Mouse (Mus musculus): ENCODE measurements around the gene Iqsec1.
A peak's percentile ranks its signal among the peaks of the same experiment; 100 is the strongest.

Iqsec1 gene

DNA sequence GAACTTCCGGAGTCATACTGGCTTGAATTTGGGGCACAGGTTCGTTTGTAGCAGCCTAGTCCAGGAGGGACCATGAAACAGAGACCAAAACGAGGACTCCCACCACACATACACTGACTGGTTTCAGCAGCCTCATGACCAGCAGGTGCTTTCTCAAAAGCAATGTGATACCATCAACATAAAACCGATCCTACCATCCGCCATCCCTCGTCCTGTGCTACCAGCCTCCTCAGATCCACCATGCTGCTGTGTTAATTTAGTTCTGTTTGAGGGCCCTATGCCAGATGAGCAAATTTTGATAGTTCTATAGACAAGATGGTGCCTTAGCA lies 232.9 kb downstream of the Iqsec1 start:
- DNase-seq (ENCODE audit: low spot score in 2 of 2): no peak

DNA sequence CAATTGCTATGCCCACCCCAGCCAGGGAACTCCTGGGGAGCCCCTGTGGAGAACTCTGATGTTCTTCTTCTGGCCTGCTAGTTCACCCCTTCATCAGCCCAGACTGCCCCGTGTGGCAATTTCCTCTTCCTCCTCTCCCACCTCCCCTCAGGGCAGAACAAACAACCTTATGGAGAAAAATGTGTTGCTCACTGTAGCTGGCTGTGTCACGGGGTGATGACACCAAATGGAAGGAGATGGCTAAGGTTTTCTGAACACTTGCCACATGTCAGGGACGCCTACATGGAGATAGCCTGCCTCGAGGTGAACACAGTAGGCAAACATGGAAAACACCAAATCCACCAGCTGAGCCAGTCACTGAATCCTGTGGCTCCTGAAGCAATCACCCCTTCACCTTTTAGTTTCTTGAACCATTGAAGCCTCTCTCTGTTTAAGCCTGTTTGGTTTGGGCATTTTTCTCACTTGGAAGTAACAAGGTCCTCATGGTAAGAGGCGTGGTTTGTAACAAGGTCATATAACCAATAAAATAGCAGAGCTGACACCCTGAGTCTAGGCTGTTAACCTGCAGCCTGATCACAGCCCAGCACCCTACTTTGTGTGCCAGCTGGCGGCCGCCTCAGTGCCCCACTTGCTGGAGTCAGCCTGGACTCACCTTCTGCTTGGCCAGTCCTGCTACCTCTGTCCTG lies 233.4 kb downstream of the Iqsec1 start:
- no peak for DNase-seq (ENCODE audit: low spot score in 2 of 2)

DNA sequence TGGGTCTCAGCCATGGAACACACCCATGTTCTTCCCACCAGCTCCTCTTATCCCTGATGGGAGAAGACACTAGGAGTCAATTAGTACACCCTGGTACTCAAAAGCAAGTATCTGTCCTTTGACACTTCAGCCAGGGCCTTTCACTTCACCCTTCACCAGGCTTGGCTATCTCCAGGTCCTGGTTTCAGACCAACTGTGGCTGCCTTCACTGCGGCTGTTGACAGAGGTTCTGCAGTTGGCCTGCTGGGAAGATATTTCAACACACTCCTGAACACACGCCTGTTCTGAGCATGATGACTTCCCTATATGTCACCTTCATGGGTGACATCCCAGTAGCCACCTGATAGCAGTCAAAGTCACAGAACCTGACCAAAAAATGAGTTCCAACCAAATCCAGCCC lies 234.4 kb downstream of the Iqsec1 start:
- no peak for DNase-seq (ENCODE audit: low spot score in 2 of 2)

DNA sequence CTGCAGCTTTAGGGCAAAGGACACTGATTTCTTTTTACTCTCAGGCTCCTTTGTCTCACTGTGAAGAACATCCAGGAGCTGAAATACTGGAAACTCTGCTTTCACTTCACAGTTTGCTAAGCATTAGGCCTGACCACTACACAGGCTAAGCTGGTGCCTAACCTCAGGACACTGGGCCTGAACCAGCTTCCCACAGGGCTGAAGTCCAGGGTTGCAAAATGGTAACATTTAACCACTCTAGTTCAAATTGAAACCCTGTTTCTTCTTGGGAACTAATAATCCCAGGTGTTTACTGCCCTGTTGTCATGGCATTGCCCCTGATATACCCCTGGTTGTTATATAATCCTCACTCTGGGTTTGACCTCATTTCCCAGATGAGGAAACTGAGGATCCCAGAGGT lies 234.8 kb downstream of the Iqsec1 start:
- DNase-seq (ENCODE audit: low spot score in 2 of 2): no peak

DNA sequence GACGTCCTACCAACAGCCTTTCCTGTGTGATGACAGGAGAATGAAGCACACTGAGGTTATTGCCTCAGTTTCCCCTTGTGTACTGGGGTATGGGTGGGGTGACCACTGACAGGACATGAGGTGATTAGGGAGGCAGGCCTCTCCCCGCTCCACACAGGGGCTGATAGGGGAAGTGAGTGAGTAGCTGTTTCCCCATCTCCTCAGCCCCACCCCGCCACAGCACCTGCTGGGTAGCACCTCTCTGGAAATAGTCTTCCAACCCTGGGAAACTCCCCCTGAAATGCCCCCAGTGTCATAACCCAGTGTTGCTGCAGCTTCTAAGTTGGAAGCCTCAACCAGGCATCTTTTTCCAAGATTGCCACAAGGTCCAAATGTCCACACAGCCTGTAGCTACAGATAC lies 236.9 kb downstream of the Iqsec1 start:
- DNase-seq (ENCODE audit: low spot score in 2 of 2): no peak

DNA sequence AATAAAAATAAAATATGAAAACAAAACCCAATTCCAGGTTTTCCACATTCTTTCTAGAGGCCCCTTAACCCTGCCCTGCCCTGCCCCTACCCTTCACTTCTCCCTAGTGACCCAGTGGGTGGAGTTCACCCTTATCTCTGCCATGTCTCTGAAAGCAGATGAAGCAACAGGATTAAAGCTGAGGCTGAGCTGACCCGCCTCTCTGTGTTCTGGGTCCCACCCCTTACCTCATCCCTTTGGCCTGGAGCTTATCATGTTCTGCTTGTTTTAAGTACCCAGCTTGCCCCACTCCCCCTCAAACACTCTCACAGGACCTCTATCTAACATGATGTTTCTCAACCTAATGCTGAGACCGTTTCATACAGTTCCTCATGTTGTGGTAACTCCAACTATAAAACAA lies 238.4 kb downstream of the Iqsec1 start:
- no peak for DNase-seq (ENCODE audit: low spot score in 2 of 2)

DNA sequence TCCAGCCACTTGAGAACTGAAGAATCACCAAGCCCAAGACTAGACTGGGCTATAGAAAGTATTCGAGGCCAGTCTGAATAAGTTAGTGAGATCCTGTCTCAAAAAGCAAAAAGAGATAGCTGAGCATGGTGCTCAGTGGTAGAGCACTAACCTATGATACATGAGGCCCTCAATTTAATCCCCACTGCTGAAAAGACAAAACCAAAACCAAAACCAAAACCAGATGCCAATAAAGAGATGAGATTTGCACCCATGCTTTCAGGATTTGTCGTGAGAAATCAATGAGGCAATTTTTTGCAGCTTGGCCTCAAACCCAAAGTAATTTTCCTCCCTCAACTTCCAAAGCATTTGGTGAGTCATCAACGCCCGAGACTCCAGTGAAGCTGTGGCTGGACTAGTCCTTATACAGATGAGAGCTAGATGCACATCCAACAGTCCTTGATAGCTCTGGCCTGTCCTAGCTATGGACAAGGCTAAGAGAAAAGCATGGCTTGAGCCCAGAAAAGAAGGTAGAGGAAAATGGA lies 239.0 kb downstream of the Iqsec1 start:
- DNase-seq (ENCODE audit: low spot score in 2 of 2): no peak

DNA sequence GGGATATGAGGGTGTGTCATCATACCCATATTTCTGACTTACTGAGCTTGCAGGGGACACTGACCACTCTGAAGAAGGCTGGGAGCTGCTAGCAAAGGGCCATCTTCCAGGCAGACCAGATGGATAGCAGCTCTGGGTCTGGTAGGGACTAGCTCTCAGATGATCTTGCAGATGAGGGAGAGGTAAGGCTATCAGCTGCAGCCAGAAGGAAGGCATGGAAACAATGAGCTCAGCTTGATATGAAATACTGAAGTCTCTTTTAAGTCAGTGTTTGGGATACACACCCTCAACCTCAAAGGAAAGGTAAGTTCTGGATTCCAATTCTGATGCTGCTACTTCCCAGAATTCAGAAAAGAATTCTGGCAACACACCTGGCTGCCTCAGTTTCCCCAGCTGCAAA lies 239.5 kb downstream of the Iqsec1 start:
- no peak for DNase-seq (ENCODE audit: low spot score in 2 of 2)

DNA sequence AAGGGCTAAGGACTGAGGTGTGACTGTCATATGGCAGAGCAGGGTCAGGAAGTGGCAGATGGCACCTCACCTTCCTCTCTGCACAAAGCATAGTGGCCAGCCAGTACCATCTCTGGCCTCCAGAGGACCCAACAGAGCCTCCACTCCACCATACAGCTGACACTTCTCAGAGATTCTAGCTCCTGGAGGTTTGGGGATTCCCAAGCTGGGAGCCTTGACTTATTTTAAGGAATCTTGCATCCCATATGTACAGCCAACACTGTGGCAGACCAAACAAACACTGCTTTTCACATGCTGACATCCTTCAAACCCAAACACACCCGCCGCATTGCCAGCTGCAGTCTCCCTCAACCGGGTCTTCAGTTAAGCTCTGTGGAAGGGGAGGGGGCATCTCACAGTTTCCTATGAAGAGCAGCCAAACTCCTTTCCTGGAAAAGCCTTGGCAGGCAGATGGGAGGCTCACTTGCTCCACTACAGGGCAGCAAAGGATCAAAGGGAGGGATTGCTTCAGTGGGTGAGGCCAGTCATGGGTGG lies 242.1 kb downstream of the Iqsec1 start:
- DNase-seq (ENCODE audit: low spot score in 2 of 2): peak; percentile 50 to 71

DNA sequence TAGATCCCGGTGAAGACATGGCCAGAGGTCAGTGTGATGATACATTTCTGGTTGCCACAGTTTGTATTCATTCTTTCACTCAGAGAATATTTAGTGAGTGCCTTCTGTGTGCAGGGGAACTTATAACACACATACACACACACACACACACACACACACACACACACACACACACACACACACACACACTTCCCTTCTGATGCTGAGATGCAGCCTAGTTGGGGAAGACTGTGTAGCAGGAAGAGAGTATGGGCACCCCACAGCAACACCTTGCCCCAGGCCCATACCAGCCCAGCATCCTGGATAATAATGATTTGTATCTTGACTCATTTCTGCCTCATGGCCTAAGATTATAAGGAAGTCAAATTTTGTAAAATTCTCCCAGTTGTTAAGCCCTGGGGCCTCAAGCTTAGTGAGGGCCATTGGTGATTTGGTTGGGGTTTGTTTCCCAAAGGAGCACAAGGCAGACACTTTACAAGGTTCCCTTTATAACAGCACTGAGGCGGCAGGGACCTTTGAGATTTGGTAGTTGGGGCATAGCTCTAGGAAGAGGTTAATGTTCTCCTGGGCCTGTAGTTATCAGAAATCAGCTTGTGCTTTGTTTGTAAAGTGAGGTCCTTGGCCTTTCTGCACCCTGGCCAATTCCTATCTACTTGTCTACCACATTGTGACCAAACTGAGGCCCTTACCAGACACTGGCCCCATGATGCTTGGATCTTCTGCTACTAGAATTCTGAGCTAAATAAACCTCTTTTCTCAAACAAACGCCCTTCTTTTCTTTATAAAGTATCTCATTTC lies 242.9 kb downstream of the Iqsec1 start:
- DNase-seq (ENCODE audit: low spot score in 2 of 2): no peak

DNA sequence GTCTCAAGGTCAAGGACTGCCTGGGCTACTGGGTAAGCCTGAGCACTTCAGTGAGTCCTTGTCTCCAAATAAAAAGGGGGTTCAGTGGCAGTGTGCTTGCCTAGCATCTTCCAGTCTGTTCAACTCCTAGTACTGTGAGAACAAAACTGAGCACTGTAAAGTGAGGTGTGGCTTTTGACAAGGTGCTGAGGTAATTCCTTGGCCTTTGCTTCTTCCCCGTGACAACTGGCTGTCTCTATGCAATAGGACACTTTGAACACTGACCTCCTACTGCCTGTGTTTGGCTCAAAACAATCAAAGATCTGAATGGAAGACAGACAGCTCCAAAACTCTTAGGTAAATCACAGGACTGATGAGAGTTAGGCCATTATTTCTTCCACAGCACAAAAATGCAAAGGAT lies 246.0 kb downstream of the Iqsec1 start:
- no peak for DNase-seq (ENCODE audit: low spot score in 2 of 2)

DNA sequence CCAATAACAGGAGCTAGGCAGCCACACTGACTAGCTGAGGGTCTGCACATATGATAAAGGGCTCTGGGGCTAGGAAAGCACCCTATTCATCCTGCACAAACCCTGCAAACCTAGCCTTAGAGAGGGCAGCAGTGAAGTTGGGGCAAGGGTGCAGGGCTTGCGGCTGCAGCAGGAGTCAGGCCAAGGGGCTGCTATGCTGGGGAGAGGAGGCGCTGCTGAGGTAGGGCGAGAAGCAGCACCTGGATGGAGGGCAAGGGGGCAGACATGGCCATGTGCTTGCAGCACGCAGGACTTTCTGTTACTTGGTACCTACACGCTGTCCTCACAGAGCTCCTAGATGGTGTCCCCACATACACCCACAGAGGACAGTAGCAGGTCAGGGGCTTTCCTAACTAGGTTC lies 246.8 kb downstream of the Iqsec1 start:
- no peak for DNase-seq (ENCODE audit: low spot score in 2 of 2)

DNA sequence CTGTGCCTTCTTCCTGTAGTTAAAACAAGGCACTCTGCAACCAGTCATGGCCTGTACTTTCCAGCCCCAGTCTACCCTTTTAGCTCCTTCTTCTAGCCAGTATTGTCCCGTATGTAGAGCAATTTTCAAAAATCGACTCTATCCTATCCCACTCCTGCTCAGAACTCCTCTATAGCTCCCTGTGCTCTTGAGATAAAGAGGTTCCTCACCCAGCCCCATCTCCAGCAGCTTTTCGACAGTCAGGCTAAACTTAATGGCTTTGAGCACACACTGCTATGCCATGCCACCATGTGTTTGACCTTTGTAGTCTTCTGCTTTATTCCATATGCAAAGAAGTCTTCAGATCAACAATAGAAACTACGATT lies 247.4 kb downstream of the Iqsec1 start:
- no peak for DNase-seq (ENCODE audit: low spot score in 2 of 2)

DNA sequence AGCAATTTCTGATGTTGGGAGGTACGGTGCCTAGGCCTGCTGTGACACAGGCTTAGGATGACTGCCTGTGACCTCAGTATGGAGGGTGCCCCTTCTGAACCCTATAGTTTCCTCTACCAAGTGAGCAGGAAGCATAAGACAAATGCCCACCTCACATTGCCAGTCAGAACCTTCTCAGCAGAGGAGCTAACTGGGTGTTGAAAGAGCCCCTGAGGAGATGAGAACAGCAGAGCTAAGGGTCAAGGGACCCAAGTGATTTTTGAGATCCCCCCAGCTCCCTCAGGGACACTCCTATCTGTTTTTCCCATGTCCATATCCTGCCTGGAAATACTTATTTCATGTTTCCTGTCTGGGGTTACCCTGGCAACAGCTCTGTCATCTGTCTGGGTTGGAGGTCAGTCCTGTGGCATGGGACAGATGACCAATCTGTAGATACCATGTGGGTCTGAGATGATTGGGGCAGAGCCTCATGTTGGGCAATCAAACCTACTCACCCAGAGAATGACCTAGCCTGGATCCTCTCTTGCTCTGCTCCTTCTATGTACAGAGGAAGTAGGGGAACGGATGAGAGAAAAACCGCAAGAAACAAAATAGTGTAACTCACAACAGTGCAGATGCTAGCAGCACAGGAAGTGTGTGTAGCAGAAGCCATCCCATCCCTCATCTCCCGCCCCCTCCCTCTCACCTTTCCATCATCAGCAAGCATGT lies 248.0 kb downstream of the Iqsec1 start:
- DNase-seq (ENCODE audit: low spot score in 2 of 2): no peak

DNA sequence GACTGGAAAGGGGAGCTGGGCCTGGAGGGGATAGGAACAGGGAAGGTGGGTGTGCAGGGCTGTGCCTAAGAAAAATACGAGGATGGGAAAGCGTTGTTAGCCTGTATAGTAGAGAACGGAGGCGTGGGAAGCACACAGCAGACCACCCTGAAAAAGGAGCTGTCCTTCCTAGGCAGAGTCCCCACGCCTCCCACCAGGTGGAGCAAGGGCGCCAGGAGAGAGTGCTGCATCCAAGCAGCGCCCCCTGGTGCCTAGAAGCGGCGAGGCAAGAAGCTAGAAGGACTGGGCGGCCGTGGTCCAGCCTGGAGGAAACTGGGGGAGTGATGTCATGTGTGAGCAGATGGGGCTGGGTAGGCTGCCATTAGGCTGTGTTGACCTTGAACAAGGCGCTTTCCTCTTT lies 251.1 kb downstream of the Iqsec1 start:
- peak; percentile 90 to 93 for DNase-seq (ENCODE audit: low spot score in 2 of 2)

DNA sequence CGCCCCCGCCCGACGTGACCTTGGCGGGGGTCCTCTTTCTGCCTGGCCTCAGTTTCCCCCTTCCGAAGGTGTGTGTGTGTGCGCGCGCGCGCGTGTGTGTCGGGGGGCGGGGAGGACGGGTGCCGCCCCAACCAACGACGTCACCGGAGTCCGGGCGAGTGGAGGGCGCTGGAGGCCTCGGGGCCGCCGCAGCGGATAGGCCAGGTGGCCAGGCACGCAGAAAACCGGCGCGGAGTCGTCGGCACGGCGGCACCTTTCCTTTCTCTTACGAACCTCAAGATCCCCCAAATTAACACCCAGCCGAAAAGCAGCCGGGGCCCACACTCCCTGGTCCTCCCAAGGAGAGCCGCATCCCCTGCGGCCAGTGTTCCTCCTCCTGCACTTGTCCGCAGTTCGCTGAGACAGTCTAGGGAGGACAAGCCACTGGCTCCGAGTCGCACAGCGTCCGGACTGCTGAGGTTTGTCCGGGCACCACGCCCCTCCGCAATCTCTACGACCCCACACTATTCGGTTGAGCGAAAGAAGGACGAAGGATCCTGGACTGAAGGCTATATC lies 251.7 kb downstream of the Iqsec1 start:
- peak; percentile 67 for DNase-seq (ENCODE audit: low spot score in 2 of 2)

DNA sequence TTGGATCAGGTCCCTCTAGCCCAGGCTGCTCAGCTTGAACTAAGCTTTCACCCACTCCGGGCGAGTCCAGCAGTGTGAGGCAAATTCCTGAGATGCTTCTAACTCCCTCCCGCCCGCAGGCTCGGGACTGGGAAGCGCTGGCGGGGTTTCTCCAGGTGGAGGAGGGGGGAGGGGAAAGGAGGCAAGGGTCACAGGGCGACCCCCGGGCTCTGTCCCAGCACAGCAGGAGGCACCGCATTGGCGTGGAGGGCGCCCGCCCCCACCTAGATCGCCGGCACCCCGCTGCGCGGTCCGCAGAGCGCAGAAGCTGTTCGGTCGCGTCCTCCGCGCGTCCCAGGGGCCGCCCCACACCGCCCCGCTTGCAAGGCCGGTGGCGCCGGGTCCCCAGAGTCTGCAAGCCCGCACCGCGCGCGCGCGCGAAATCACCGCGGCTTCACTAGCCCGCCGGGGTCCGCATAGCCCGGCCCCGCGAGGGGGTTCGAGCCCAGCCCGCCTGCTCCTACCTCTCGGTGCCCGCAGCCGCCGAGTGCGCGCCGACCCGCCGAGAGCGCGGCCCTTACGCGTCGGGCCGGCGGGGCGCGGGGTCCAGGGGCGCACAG lies 252.3 kb downstream of the Iqsec1 start:
- peak; percentile 53 to 56 for DNase-seq (ENCODE audit: low spot score in 2 of 2)

DNA sequence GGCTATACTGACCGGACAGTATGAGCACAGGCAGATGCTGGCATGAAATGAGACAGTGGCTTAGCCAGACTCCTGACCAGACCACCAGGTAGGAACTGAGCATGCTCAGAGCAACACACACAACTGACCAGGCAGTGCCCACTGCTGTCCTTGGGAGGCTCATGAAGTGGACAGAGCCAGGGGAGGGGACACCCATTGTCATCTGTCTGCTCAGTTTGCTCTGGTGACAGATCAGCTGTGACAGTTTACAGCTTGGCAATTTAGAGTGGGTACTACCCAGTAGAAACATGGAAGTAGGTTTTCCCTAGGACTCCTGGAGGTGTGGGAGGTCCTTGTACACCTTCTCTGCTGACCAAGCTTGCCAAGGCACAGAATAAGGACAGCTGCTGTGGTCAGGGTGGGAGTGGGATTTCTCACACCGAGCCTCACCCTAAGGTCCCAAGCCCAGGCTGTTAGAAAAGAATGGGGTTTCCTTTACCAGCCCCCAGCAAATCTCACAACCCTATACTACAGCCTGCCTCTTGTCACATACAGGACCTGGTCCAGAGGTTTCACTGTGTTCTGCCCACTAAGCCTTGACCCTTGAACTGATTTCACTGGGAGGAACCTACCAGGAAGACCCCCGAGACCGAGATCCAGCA lies 253.0 kb downstream of the Iqsec1 start:
- no peak for DNase-seq (ENCODE audit: low spot score in 2 of 2)

DNA sequence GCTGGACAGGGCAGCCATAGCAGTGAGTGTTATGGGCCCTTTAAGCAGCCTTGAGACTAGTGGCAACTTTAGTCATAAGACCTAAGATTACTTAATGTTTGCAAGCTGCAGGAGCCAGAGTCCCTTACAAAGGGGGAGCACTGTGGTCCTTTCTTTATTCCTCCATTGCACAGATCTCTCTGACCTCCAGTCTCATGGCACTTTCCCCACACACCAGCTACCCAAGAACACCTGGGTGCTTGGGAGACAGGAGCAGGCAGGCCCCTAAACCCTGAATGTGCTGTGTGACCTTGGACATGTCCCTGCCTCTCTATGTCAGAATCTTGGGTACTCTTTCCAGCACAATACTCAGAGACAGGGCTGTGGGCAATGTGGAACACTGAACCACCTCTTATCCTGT lies 253.7 kb downstream of the Iqsec1 start:
- no peak for DNase-seq (ENCODE audit: low spot score in 2 of 2)

DNA sequence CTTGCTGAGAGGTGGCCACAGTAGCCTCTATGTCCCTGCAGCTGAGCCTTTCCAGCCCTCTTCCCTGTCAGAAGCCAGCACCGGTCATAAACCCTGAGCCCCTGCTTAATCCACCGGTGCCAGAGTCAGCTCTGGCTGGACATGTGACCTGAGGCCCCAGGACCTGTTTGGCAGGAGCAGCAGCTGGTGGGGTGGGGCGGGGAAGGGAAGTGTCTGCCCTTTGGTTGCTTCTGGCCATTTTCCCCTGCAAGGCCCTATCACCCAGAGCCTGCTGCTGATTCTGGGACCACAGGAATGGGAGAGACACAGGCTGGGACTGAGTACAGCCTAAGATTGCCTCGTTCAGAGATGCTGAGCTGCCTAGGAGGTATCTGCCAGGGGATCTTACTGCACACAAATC lies 257.2 kb downstream of the Iqsec1 start:
- DNase-seq (ENCODE audit: low spot score in 2 of 2): no peak

DNA sequence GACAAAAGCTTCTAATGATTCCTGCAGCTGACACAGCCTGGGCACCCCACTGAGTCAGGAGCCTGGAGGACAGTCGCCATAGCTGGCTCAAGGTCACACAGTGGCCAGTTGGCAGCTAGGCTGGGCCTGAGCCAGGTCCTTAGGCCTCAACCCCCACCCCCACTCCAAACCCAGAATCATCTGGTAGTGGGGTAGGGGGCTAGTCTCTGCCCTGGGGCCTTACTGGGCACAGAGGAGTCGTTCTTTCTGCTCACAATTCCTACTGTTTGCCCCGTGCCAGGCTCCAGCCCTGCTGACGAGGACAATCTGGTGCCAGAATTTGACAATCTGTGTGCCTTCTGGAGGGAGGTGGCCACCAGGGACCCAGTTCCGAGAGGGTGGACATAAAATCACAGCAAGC lies 258.7 kb downstream of the Iqsec1 start:
- DNase-seq (ENCODE audit: low spot score in 2 of 2): no peak

Data from right cerebral cortex, postnatal 10 days (tissue).